In the genomic region with DNA sequence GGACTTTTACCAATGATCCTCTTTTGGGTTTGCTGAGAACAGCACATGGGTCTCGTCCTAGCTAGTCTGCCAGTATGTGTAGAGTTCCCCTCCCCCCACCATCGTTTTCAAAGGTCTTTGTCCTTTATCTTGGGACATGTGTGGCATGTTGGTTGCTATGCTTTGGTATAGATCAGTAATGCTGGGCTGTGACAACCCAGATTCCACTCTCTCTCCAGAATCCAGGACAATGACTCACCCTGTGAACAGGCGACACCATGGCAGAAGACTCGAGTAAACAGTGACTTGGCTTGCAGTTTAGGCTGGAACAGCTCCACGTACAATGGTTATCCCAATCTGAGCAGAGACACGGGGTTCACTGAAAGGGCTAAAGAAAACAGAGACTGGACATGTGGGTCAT, we compare ENCODE assay signal across 20 mouse cellular contexts.
"Had no signal": no experiment of that assay in that cellular context is flagged by ENCODE, and none has a peak within 500 bp of the region (broad histone marks: within the 10 kb centered on the region; RNA-seq: fewer than 3 reads in every experiment).

No protein-coding gene starts in this region.

- ATAC-seq: intestine, embryonic 15.5 days; midbrain, embryonic 16.5 days had no signal

- H3K27me3 ChIP-seq: intestine, embryonic 15.5 days; kidney, embryonic 15.5 days; limb, embryonic 12.5 days; limb, embryonic 15.5 days; midbrain, embryonic 12.5 days; neural tube, embryonic 13.5 days; stomach, embryonic 15.5 days had no signal

- H3K9ac ChIP-seq: intestine, embryonic 15.5 days; kidney, embryonic 15.5 days; limb, embryonic 12.5 days; limb, embryonic 15.5 days; liver, embryonic 14.5 days; lung, embryonic 15.5 days; midbrain, embryonic 12.5 days; neural tube, embryonic 13.5 days; stomach, embryonic 15.5 days had no signal

- H3K36me3 ChIP-seq: intestine, embryonic 15.5 days; kidney, embryonic 15.5 days; limb, embryonic 12.5 days; limb, embryonic 15.5 days; lung, embryonic 15.5 days; midbrain, embryonic 12.5 days; neural tube, embryonic 13.5 days; stomach, embryonic 15.5 days had no signal

- H3K9me3 ChIP-seq: intestine, embryonic 15.5 days; kidney, embryonic 15.5 days; limb, embryonic 12.5 days; limb, embryonic 15.5 days; lung, embryonic 15.5 days; midbrain, embryonic 12.5 days; neural tube, embryonic 13.5 days; stomach, embryonic 15.5 days had no signal

- H3K27ac ChIP-seq: intestine, embryonic 15.5 days; kidney, embryonic 15.5 days; left cerebral cortex, adult 2 months; limb, embryonic 12.5 days; limb, embryonic 15.5 days; liver, embryonic 14.5 days; lung, embryonic 15.5 days; midbrain, embryonic 12.5 days; neural tube, embryonic 13.5 days; stomach, embryonic 15.5 days had no signal

- DNase-seq: kidney, adult 11 months; layer of hippocampus, postnatal 36 days; lung, adult 18-20 months; lung, postnatal 4 days; retina, postnatal 1 day; right cerebral cortex, postnatal 25 days; spleen, adult 18-20 months; thymus, postnatal 25 days had no signal

- H3K4me1 ChIP-seq: midbrain, embryonic 12.5 days had no signal

- H3K4me2 ChIP-seq: intestine, embryonic 15.5 days; kidney, embryonic 15.5 days; limb, embryonic 12.5 days; limb, embryonic 15.5 days; lung, embryonic 15.5 days; midbrain, embryonic 12.5 days; neural tube, embryonic 13.5 days; stomach, embryonic 15.5 days had no signal

- H3K4me3 ChIP-seq: intestine, embryonic 15.5 days; kidney, embryonic 15.5 days; left cerebral cortex, adult 2 months; limb, embryonic 12.5 days; limb, embryonic 15.5 days; lung, embryonic 15.5 days; midbrain, embryonic 12.5 days; myocyte; neural tube, embryonic 13.5 days; stomach, embryonic 15.5 days had no signal
